Mouse (Mus musculus) spleen, postnatal 4 days (tissue): ENCODE results near the gene Tor3a.
"Not testable (repeated sequence)": the region's sequence is repeated elsewhere in the genome, so short reads cannot be mapped to it uniquely, and the experiment has no call there.

ENCODE experiments used
- DNase-seq, 2 experiments: peaks; one replicate each; pipeline ENCODE4 v3.0.0; 2022; ENCODE audit warnings: low spot score in 2 of 2

Tor3a gene

GRCm38 (mm10) chr1:156671921-156672320, 2.2 kb downstream of the Tor3a start:
- no peak for DNase-seq

GRCm38 (mm10) chr1:156669208-156669983, 4.8 kb downstream of the Tor3a start:
- no peak for DNase-seq

- DNase-seq: no peak
These were observed 5.6 kb downstream of the Tor3a start for GRCm38 (mm10) chr1:156668602-156669001.

- no peak for DNase-seq
These were observed 6.8 kb downstream of the Tor3a start for GRCm38 (mm10) chr1:156667141-156667926.

GRCm38 (mm10) chr1:156665777-156666176, 8.4 kb downstream of the Tor3a start:
- no peak for DNase-seq

- not testable (repeated sequence) for DNase-seq
These were observed 13.4 kb downstream of the Tor3a start for GRCm38 (mm10) chr1:156660660-156661236.

GRCm38 (mm10) chr1:156659906-156660659, 14.1 kb downstream of the Tor3a start:
- DNase-seq: no peak

- no peak for DNase-seq
These were observed 15.5 kb downstream of the Tor3a start for GRCm38 (mm10) chr1:156658676-156659075.

- DNase-seq: no peak
These were observed 16.6 kb downstream of the Tor3a start for GRCm38 (mm10) chr1:156657523-156657922.

- no peak for DNase-seq
These were observed 19.2 kb downstream of the Tor3a start for GRCm38 (mm10) chr1:156654735-156655530.

- DNase-seq: no peak
These were observed 21.9 kb downstream of the Tor3a start for GRCm38 (mm10) chr1:156652189-156652822.

- DNase-seq: no peak
These were observed 23.5 kb downstream of the Tor3a start for GRCm38 (mm10) chr1:156650631-156651030.

GRCm38 (mm10) chr1:156648705-156649104, 25.5 kb downstream of the Tor3a start:
- no peak for DNase-seq

- DNase-seq: no peak
These were observed 28.2 kb downstream of the Tor3a start for GRCm38 (mm10) chr1:156645971-156646370.

GRCm38 (mm10) chr1:156644780-156645523, 29.2 kb downstream of the Tor3a start:
- no peak for DNase-seq

- no peak for DNase-seq
These were observed 30.1 kb downstream of the Tor3a start for GRCm38 (mm10) chr1:156644061-156644460.

GRCm38 (mm10) chr1:156642813-156643212, 31.3 kb downstream of the Tor3a start:
- no peak for DNase-seq

GRCm38 (mm10) chr1:156641808-156642207, 32.3 kb downstream of the Tor3a start:
- DNase-seq: no peak

- DNase-seq: no peak
These were observed 33.6 kb downstream of the Tor3a start for GRCm38 (mm10) chr1:156640577-156640976.

GRCm38 (mm10) chr1:156639455-156639854, 34.7 kb downstream of the Tor3a start:
- no peak for DNase-seq
